20 mouse cellular contexts compared by ENCODE assay signal in genomic region chr5:49344606-49345005, GRCm38 (mm10).
DNase-seq lines count a peak whose midpoint lies in the region; TF ChIP-seq lines count a peak whose summit lies in the region.
"Had no signal": no experiment of that assay in that cellular context is flagged by ENCODE, and none has a peak within 500 bp of the region (broad histone marks: within the 10 kb centered on the region; RNA-seq: fewer than 3 reads in every experiment).

No protein-coding gene starts in this region.

- H3K27me3 ChIP-seq in kidney, adult 2 months (replicated peaks; ENCODE audit: control insufficient read depth, insufficient read depth, low read length): no peaks in the 10 kb centered on the region; the same call in 1 of the 2 replicates
- H3K27me3 ChIP-seq in liver, adult 2 months (ENCODE audit: control insufficient read depth, insufficient read depth, low read length): no peaks in the 10 kb centered on the region
- H3K27me3 ChIP-seq: CH12.LX had no signal

- H3K79me2 ChIP-seq in liver, adult 2 months (ENCODE audit: control insufficient read depth, insufficient read depth, low read length): no peaks in the 10 kb centered on the region

- no peaks in the 10 kb centered on the region for H3K36me3 ChIP-seq in kidney, adult 2 months (ENCODE audit: control insufficient read depth, insufficient read depth, low read length)
- H3K36me3 ChIP-seq in liver, adult 2 months (ENCODE audit: control insufficient read depth, insufficient read depth, low read length): no peaks in the 10 kb centered on the region
- H3K36me3 ChIP-seq: G1E had no signal

- DNase-seq in kidney, adult 2 months: peak; percentile 6
- DNase-seq in kidney, postnatal 14 days: no peak
- DNase-seq in kidney, adult 9 months: peak; percentile 29
- DNase-seq in kidney, postnatal 25 days: no peak
- DNase-seq in liver, adult 2 months (ENCODE audit: extremely low read depth, low read depth, low spot score): peak; percentile 80
- DNase-seq in liver: no peak
- peak; percentile 57 for DNase-seq in Muller cell, postnatal 12 days (ENCODE audit: inconsistent ontology term)
- no peak for DNase-seq in thymus, postnatal 36 days
- DNase-seq: adrenal gland, adult 2 months; adrenal gland, adult 8-10 months; adrenal gland, postnatal 10 days; adrenal gland, postnatal 14 days; adrenal gland, postnatal 25 days; adrenal gland, postnatal 36 days; B cell, adult 2 months; cerebellum, adult 11 months; cerebellum, adult 11-12 months; cerebellum, adult 18-20 months had no signal

- no peak overlapping the region for H3K27ac ChIP-seq in kidney, adult 2 months (ENCODE audit: insufficient read depth, low read depth, low read length)
- H3K27ac ChIP-seq in liver, adult 2 months (replicated peaks; ENCODE audit: insufficient read depth, low read depth, low read length): no peak overlapping the region

- no peak overlapping the region for H3K9ac ChIP-seq in liver, adult 2 months (ENCODE audit: low read depth, low read length)

- no peak for TF ChIP-seq POLR2A in kidney, adult 2 months (IDR thresholded peaks at IDR 0.05; ENCODE audit: low read depth, low read length)
- no peak for TF ChIP-seq POLR2A in liver, adult 2 months (IDR thresholded peaks at IDR 0.05; ENCODE audit: extremely low read depth, insufficient read depth, low read length)

- no peak for TF ChIP-seq CTCF in kidney, adult 2 months (conservative IDR thresholded peaks at IDR 0.05; ENCODE audit: insufficient read depth, insufficient read length, low read depth, low read length)
- no peak for TF ChIP-seq CTCF in liver, adult 2 months (IDR thresholded peaks at IDR 0.05; ENCODE audit: low read depth, low read length)

- 25% methylated on average over 1 of the region's 1 CpGs for WGBS in kidney, adult 2 months
- WGBS in liver, adult 2 months: 15% methylated on average over 1 of the region's 1 CpGs

- H3K4me1 ChIP-seq in kidney, adult 2 months (ENCODE audit: control insufficient read depth, insufficient read depth, low read length): no peaks in the 10 kb centered on the region
- H3K4me1 ChIP-seq in liver, adult 2 months (ENCODE audit: control insufficient read depth, insufficient read depth, low read length): peaks cover 3% of the 10 kb centered on the region; the same call in 1 of the 2 replicates

- no peak overlapping the region for H3K4me3 ChIP-seq in kidney, adult 2 months (ENCODE audit: insufficient read depth, low read depth, low read length)
- H3K4me3 ChIP-seq in liver, adult 2 months (ENCODE audit: insufficient read depth, low read depth, low read length): no peak overlapping the region

Comparison
In these comparisons a context has a peak if more than half of its experiments do, and no peak if none do; other contexts are left out.
1. DNase-seq: peak in kidney, adult 2 months (single experiment), kidney, adult 9 months (single experiment), liver, adult 2 months (single experiment) and Muller cell, postnatal 12 days (single experiment); none in kidney, postnatal 14 days (single experiment), kidney, postnatal 25 days (0 of 2), liver (single experiment) and thymus, postnatal 36 days (0 of 2).